Mouse (Mus musculus) neural tube, embryonic 14.5 days (tissue): ENCODE measurements around the gene Idua. TPM values are rescaled to one million over a fixed set of nuclear protein-coding genes. Genes with fewer than 3 reads are reported as not detected.

Source experiments
- ATAC-seq: fragments of 200-750 bp; cut with Nextera tagmentation; 2 replicates; pipeline ENCODE4 v1.8.0; 2017; ENCODE audit warnings: low read depth, mild to moderate bottlenecking, moderate TSS enrichment, moderate library complexity
- H3K27ac ChIP-seq: fragments of 300-500 bp; sonication (generic); 2 replicates; pipeline ENCODE4 v1.5.1; 2014; ENCODE audit warnings: low read depth, mild to moderate bottlenecking, control low read depth, low read length, moderate library complexity, mixed read lengths
- H3K27me3 ChIP-seq: fragments of 300-500 bp; sonication (generic); 2 replicates; pipeline ENCODE4 v1.6.1; 2014; ENCODE audit warnings: low read length; ENCODE audit not compliant: control insufficient read depth, insufficient read depth
- H3K36me3 ChIP-seq: fragments of 300-500 bp; sonication (generic); 2 replicates; pipeline ENCODE4 v1.6.1; 2014; ENCODE audit warnings: low read length, mixed read lengths; ENCODE audit not compliant: control insufficient read depth, insufficient read depth
- H3K4me1 ChIP-seq: fragments of 300-500 bp; sonication (generic); 2 replicates; pipeline ENCODE4 v1.6.1; 2014; ENCODE audit warnings: low read length; ENCODE audit not compliant: control insufficient read depth, insufficient read depth
- H3K4me2 ChIP-seq: fragments of 300-500 bp; sonication (generic); 2 replicates; pipeline ENCODE4 v1.6.1; 2014; ENCODE audit warnings: mild to moderate bottlenecking, low read depth, low read length, control low read depth
- H3K4me3 ChIP-seq: fragments of 300-500 bp; sonication (generic); 2 replicates; pipeline ENCODE4 v1.5.1; 2014; ENCODE audit warnings: low read depth, low read length, control low read depth, mixed read lengths
- H3K9ac ChIP-seq: fragments of 300-500 bp; sonication (generic); replicated peaks from 2 replicates; pipeline ENCODE4 v1.6.1; 2014; ENCODE audit warnings: low read depth, mild to moderate bottlenecking, control low read depth, low read length, mixed read lengths
- H3K9me3 ChIP-seq: fragments of 300-500 bp; sonication (generic); 2 replicates; pipeline ENCODE4 v1.6.1; 2016; ENCODE audit warnings: low read length; ENCODE audit not compliant: control insufficient read depth
- WGBS: fragments of 180-500 bp; shearing (Covaris S2); extraction: QIAGEN DNeasy Blood & Tissue Kit; methylation state at CpG from one replicate; pipeline ENCODE4 v1.1.7; 2014; 5-methylcytosine and 5-hydroxymethylcytosine counted together
- polyA plus RNA-seq: library from polyadenylated mRNA; unstranded; fragments of >200 nt; fragmentation: Nextera tagmentation; extraction: Ambion mirVana; gene quantifications from 2 replicates; pipeline ENCODE4 v1.2.1, GENCODE M21; 2014

Idua gene
- polyA plus RNA-seq, 1 experiment from 2014 or later, result 12.2 TPM

DNA sequence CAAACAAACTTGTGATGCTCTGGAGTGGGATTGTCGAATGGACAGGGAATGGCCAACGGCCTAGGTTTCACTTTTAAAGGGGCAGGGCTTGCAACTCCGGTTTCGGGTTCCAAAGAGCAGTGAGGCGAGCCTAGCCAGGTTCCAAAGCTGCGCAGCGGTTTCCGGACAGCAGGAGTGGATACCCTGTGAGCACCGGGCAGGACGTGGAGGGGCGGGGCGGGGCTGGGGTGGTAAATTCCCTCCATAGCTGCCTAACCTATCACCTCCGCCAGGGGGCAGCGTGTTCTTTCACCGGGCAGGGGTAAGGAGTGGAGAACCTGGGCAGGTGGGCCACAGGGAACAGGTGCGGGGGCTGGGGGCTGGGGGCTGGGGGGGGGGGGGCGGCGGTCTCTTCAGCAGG is 32.1 kb downstream of the Idua start, which contains the start of gene Fgfrl1:
TSS of gene Fgfrl1 (plus strand) at position 112 of the 400 bp plus-strand sequence.
- WGBS, result 2% methylated on average over 16 of the region's 18 CpGs
- Histone ChIP-seq H3K9me3 (no peaks in the 10 kb centered on the region), H3K9ac (no peak within 1 kb of the TSS), H3K4me3 (0 out of 2 replicates have a peak within 1 kb of the TSS, but pooled peaks have one; percentile 9), H3K4me1 (0 out of 2 replicates have a peak, but pooled peaks cover 4% of the 10 kb centered on the region), H3K27ac (no peak within 1 kb of the TSS), H3K27me3 (peaks cover 6% of the 10 kb centered on the region; the same call in 1 of the 2 replicates), H3K4me2 (peak within 1 kb of the TSS; percentile 24; the same call in 1 of the 2 replicates), H3K36me3 (no peaks in the 10 kb centered on the region)
- ATAC-seq, result no peak

DNA sequence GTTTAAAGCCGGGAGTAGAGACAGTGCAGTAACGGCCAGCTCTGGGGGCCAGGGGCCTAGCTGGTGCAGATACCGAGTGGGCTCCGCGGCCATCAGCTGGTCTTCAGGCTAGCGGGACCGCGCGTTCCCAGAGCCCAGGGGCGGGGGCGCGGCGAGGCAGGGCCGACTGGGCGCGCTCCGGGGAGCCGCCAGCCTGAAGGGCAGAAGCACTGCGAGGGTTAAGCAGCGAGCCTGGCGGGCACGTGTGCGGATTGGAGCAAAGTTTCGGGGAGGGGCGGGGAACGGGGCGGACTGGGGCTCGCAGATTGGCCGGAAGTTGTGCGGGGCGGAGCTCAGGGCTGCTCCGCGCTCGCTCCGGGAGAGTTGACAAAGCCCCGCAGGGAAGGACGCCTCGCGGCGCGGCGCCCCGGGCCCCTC is 33.7 kb downstream of the Idua start:
- peak overlapping the region; percentile 42; the same call in 1 of the 2 replicates for H3K9ac ChIP-seq
- H3K4me3 ChIP-seq, result peak overlapping the region; percentile 68
- ATAC-seq, result peak; percentile 95
- under 1% methylated on average over 27 of the region's 43 CpGs for WGBS
- H3K27me3 ChIP-seq, result peaks cover 6% of the 10 kb centered on the region; the same call in 1 of the 2 replicates
- H3K27ac ChIP-seq, result no peak overlapping the region
- H3K4me1 ChIP-seq, result 0 out of 2 replicates have a peak, but pooled peaks cover 4% of the 10 kb centered on the region
- peak overlapping the region; percentile 99 for H3K4me2 ChIP-seq
- no peaks in the 10 kb centered on the region for H3K36me3 ChIP-seq
- H3K9me3 ChIP-seq, result no peaks in the 10 kb centered on the region

DNA sequence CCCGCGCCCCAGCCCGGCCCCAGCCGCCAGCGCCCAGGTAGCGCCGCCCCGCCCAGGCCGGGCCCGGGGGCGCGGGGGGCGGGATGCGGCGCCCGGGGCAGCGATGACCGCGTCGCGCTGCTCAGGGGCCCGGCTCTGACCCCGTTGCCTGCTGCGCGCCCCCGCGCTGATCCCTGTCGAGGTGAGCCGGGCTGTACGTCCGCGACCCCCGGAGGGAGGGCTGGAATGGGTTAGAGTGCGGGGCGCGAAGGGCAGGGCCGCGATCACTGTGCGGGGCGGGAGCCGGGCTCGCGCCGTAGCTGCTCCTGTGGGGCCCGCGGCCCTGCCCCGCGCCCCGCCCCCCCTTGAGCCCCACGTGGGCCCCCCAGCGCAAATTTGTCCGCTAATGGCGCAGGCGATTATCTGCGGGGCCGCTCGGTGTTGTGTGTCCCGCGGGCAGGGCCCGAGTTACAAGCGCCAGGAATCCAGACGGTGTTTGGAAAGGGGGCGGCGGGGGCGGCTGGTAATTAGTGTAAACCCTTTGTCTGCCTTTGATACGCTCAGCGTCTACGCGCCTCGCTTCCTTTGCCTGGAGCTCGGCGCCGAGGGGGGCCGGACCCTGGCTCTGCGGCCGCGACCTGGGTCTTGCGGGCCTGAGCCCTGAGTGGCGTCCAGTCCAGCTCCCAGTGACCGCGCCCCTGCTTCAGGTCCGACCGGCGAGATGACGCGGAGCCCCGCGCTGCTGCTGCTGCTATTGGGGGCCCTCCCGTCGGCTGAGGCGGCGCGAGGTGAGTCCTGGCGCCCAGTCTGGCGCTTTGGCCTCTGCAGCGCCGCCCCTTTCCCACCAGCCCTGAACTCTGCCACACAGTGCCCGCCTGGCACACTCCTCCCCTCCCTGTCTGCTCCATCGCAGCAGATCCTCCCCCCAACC is 34.5 kb downstream of the Idua start:
- Histone ChIP-seq H3K9me3 (no peaks in the 10 kb centered on the region), H3K4me2 (peak overlapping the region; percentile 99), H3K4me1 (0 out of 2 replicates have a peak, but pooled peaks cover 4% of the 10 kb centered on the region), H3K4me3 (peak overlapping the region; percentile 68), H3K9ac (peak overlapping the region; percentile 42), H3K36me3 (no peaks in the 10 kb centered on the region), H3K27me3 (peaks cover 6% of the 10 kb centered on the region; the same call in 1 of the 2 replicates), H3K27ac (no peak overlapping the region)
- WGBS, result under 1% methylated on average over 69 of the region's 99 CpGs
- ATAC-seq, result peak; percentile 45

DNA sequence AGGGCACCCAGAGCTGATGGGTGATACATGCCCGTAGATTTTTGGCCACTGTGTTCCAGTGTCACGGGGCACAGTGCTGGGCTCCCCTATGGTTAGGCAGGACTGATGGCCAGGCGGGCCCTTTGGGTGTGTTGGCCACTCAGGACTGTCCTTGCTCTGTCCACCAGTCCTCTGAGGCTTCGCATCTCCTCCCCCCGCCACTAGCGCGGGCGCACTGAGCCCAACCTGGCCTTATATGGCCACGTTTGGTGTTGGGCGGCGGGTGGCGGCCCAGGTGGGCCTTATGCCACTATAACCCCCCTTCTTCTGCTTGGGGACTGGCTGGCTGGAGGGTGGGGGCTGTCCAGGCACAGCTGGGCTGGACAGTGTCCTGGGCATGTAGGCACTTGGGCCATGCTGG is 35.7 kb downstream of the Idua start:
- H3K27ac ChIP-seq, result no peak overlapping the region
- no peak for ATAC-seq
- 94% methylated on average over 11 of the region's 12 CpGs for WGBS
- H3K27me3 ChIP-seq, result peaks cover 6% of the 10 kb centered on the region; the same call in 1 of the 2 replicates
- H3K4me1 ChIP-seq, result 0 out of 2 replicates have a peak, but pooled peaks cover 4% of the 10 kb centered on the region
- H3K4me3 ChIP-seq, result no peak overlapping the region
- H3K4me2 ChIP-seq, result no peak overlapping the region
- no peak overlapping the region for H3K9ac ChIP-seq
- H3K36me3 ChIP-seq, result no peaks in the 10 kb centered on the region
- no peaks in the 10 kb centered on the region for H3K9me3 ChIP-seq

DNA sequence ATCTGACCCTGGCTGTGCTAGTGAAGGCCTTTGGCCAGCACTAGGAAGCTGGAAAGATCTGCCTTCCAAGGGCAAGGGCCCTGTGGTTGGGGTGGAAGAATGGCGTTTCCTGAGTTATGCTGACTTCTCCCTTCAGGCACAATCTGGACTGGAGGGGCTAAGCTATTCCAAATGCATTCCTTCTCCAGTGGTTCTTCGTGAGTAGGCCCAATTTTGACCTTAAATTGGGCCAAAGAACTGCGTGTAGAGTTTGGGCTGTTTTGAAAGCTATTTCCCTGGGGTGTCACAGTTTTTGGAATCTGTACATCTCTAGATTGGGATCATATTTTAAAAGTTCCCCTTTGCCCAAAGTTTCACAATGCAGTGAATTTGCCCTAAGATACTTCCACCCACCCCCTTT is 36.4 kb downstream of the Idua start:
- H3K36me3 ChIP-seq, result no peaks in the 10 kb centered on the region
- ATAC-seq, result no peak
- no peak overlapping the region; the same call in 1 of the 2 replicates for H3K27ac ChIP-seq
- no peaks in the 10 kb centered on the region for H3K9me3 ChIP-seq
- WGBS, result 71% methylated on average over 3 of the region's 3 CpGs
- no peak overlapping the region for H3K4me2 ChIP-seq
- H3K4me1 ChIP-seq, result 0 out of 2 replicates have a peak, but pooled peaks cover 4% of the 10 kb centered on the region
- H3K9ac ChIP-seq, result no peak overlapping the region
- H3K4me3 ChIP-seq, result no peak overlapping the region
- peaks cover 6% of the 10 kb centered on the region; the same call in 1 of the 2 replicates for H3K27me3 ChIP-seq

DNA sequence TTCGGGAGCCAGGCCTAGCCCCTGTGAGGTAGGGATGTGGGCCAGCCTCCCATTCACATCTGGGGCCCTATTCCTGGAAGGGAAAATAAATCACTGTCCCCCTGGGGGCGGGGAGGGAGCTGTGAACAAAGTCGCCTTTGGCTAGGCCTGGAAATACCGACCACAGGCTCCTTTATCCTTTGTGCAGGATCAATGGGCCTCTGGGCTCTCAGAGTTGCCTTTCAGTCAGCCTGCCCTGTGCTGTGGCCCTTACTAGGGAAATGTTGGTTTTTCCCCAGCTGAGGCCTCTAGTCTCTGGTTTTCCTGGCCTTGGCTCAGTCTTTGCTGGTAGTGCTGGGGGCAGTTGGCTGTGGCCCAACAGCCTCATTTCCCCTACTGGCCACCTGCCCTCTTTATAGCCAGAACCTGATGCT is 37.2 kb downstream of the Idua start:
- ATAC-seq, result peak; percentile 19; the same call in 1 of the 2 replicates
- H3K36me3 ChIP-seq, result no peaks in the 10 kb centered on the region
- H3K27me3 ChIP-seq, result peaks cover 6% of the 10 kb centered on the region; the same call in 1 of the 2 replicates
- H3K9ac ChIP-seq, result no peak overlapping the region
- no peaks in the 10 kb centered on the region for H3K9me3 ChIP-seq
- 3% methylated on average over 4 of the region's 4 CpGs for WGBS
- H3K4me3 ChIP-seq, result no peak overlapping the region
- 0 out of 2 replicates have a peak, but pooled peaks cover 4% of the 10 kb centered on the region for H3K4me1 ChIP-seq
- H3K4me2 ChIP-seq, result no peak overlapping the region
- H3K27ac ChIP-seq, result peak overlapping the region; percentile 22; the same call in 1 of the 2 replicates

DNA sequence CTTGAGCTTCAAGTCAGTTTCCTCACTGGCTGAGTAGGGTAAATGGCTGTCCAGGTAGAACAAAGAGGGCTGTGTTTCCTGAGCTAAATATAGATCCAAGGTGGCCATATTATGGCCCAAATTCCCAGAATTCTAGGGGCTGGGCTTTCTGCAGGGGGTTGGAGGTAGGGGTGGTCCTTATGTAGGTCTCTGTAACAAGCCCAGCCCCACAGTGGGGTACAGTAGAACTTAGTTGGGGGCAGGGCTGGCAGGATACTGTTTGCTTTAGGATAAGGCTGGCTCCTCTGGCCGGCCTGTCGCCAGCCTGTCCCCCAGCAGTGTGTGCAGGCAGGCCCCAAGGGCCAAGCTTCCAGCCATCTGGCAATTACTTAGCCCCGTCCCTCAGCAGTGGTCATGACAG is 40.2 kb downstream of the Idua start:
- Histone ChIP-seq H3K4me1 (no peaks in the 10 kb centered on the region), H3K4me2 (no peak overlapping the region), H3K9ac (no peak overlapping the region), H3K27ac (no peak overlapping the region), H3K4me3 (no peak overlapping the region), H3K36me3 (no peaks in the 10 kb centered on the region), H3K9me3 (no peaks in the 10 kb centered on the region), H3K27me3 (no peaks in the 10 kb centered on the region)
- no peak for ATAC-seq
- WGBS, result 63% methylated on average over 3 of the region's 3 CpGs

DNA sequence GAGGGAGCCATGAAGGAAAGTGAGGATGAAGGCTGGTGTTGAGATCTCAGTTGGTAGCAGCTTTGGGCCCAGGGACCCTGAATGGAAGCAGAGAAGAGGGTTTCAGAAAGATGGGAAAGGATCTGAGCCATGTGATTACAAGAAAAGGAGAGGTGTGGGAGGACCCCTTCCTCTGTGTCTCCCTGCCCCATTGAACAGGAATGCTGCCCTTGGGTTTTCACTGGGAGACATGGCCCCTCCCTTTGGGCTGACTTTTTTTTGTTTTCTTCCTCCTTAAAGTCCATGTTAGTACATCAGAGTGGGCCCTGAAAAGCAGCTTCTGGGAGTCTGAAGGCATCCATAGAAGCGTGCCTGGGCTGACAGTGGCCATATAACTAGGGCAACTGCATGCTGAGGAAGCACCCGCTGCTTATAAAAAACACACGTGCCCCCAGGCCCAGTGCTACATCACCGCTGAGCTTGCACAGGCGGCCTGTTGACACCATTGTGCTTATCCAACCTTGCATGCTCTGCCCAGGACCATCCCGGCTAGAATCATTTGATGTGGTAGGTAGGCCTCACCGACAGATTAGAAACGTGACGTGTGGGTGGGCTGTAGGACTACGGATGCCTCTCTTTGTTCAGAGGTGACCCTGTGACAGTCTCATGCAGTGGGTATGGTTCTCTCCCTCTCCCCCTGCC is 41.4 kb downstream of the Idua start:
- WGBS, result 61% methylated on average over 10 of the region's 10 CpGs
- no peak for ATAC-seq

More for the DNA sequence above, 41.4 kb downstream of the Idua start:
- no peaks in the 10 kb centered on the region for H3K9me3 ChIP-seq
- H3K27me3 ChIP-seq, result no peaks in the 10 kb centered on the region
- no peak overlapping the region for H3K9ac ChIP-seq
- no peak overlapping the region for H3K4me3 ChIP-seq
- no peak overlapping the region for H3K27ac ChIP-seq
- no peak overlapping the region for H3K4me2 ChIP-seq
- H3K4me1 ChIP-seq, result no peaks in the 10 kb centered on the region
- H3K36me3 ChIP-seq, result no peaks in the 10 kb centered on the region
